Mouse (Mus musculus): Measurements from ENCODE around the gene Nfkb2.

Nfkb2 gene

DNA sequence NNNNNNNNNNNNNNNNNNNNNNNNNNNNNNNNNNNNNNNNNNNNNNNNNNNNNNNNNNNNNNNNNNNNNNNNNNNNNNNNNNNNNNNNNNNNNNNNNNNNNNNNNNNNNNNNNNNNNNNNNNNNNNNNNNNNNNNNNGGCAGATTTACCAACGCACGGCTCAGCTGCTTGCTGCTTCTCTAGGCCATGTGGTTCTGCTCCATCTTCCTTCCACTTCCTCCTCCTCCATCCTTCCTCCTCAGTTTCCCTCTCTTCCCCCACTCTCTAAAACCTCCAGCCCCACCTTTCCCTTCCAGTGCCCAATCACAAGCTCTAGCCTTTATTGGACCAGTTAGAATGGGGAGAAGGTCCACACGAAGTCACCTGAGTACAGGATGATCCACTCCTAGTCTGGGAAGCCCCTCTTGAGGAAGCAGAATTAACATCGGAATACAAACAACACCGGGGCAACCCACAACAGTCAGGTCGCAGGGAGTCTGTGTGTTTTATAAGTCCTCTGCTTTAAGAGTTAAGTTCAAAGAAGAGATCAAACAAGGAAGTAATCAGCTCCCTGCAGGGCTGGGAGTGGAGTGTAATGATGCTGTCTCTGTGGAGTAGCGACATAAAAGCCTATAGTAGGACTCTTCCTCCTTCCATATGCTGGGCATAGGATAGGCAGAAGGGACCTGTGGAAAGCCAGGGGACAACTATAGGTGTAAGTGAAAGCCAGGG, 40.7 kb downstream of the Nfkb2 start:
- in situ Hi-C loops (cut with MseI, MboI) = no loop called here

DNA sequence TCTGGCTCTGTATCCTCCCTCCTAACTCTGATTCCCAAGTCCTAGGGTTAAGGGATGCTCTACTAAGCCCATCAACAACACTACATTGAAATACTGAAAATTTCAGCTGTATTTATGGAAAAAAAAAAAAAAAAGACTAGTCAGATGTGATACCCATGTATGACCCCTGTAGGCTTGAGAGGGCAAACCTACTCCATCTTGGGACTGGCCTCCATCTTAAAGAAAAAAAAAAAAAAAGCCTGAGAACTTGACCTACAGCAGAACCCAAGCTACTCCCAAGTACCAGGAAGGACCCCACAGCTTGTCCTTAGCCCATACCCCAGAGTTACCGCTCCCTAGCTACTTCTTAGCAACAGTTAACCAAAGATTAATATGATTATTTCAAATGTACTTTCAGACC, 43.0 kb downstream of the Nfkb2 start:
- in situ Hi-C loops (cut with MseI, MboI) = no loop called here

DNA sequence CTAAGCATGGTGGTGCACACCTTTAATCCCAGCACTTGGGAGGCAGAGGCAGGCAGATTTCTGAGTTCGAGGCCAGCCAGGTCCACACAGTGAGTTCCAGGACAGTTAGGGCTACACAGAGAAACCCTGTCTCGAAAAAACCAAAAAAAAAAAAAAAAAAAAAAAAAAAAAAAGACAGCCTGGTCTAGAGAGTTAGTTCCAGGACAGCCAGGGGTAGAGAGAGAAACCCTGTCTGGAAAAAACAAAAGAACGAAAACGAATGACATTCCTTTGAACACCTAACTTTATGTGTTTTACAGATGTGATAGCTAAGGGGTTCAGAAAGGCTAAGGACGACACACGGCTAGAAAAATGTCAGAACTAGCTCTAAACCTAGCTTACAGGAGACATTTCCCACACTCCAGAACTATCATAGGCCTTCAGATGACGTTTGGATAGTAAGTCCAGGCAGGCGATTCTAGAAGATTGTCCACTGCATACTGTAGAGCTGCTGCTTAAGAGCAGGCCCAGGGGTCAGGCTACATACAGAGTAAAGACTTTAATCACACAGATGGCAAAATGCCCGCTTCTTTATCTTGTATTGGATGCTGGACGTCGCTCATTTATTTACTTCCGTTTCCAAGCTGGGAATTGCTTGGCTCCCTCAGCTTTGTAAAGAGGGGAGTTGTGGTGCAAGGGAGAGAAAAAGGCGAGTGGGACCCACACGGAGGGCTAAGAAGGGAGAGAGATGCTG, 44.0 kb downstream of the Nfkb2 start:
- in situ Hi-C loops (cut with MseI, MboI) = no loop called here

DNA sequence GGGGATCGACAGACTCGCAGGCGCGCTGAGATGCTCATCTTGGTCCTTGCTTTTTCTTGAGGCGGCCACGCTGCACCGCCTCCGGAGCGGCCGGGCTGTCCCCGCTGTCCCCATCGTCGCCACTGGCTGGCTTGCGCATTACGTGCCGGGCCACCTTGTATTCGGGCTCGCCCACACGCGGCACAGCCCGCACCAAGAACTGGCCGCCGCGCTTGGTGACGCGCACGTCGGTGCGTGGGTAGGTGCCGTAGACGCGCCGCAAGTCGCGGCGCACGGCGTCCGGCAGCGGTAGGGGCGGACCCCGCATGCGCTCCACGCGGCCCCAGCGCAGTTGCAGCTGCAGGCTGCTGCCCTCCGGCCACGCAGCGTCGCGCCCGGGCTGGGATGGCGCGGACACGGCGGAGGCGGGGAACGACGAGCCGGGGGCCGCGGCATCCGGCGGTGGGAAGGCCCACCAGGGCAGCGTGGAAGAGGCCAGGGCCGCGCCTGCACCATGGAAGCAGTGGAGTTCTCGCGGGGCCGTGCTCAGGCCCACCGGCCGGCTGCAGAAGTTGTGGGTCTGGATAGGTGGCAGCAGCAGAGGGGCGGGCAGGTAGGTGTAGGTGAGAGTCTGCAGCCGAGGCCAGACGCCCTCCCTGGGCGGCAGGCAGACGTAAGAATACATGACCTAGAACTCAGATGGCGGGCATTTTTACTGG, 44.8 kb downstream of the Nfkb2 start:
- in situ Hi-C loops (cut with MseI, MboI) = no loop called here

DNA sequence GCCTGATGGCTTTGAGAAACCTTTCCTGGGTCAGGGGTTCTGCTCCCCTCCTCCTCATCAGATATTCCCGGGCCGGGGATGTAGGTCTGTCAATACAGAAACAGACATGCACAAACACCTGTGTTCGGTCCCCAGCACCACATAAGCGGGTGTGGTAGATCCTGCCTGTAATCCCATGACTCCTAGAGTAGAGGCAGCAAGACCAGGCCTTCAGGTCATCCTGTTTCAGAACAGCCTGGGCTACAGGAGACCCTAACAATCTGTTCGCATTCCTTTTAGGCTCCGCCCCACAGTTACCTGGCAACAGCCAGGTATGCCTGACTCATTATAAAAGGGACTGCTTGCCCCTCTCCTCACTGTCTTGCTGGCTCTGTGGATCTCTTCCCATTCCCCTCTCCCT, 45.4 kb downstream of the Nfkb2 start:
- in situ Hi-C loops (cut with MseI, MboI) = no loop called here

DNA sequence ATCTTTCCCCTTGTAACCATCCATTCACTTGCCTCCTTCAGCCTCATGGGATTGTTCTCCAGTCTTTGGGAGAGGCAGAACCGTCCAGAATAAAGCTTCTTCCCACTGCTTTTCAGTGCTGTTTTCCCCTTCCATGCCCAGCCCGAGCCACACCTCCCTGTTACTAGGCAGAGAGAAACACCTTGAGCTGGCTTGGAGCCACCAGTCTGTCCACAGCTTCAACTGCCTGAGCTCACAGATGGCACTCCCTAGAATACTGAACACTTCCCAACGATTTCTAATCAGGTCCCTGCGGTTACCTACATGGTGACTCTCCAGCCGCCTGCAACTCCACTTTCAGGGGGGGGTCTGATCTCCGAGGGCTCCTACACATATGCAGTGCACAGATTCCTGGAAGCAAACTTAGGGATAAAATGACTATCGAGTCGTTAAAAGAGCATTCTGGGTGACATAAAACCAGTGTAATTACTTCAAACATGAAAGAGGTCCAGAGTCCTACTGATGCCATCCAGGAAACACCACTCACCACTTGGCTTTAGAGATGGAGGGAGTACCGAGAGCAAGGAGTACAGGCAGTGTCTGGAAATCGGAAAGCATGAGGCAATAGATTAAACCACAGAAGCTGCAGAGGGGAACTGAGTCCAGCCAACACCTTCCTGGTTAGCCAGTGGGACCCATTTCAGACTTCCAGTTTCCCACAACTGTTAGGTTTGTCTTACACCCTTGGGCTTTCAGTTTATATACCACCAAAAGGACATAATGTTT, 46.2 kb downstream of the Nfkb2 start, which contains the start of gene 2310034G01Rik:
2310034G01Rik (minus strand) TSS at position 135 of the 765 bp plus-strand sequence.
- in situ Hi-C loops (cut with MseI, MboI) = no loop called here

DNA sequence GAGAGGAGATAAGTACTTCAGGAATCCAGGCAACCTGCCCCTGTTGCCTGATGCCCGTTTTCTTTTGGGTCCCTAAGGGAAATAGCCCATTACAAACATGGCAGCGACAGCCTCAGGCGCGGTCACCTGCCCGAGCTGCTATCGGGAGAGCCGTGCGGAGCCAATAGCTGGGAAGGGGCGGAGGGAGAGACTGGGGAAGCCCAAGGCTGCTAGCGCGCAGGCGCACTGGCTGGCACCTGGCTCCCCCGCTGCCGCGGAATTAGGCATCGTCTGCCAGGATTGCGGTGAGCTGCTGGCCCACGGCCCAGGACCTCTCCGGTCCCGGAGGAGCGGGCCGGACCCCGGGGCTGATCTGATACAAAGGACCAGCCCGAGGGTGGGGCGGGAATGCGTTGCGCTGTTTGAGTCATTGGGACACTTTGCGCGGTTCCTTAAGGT, 52.6 kb downstream of the Nfkb2 start:
- in situ Hi-C loops (cut with MseI, MboI) = no loop called here

DNA sequence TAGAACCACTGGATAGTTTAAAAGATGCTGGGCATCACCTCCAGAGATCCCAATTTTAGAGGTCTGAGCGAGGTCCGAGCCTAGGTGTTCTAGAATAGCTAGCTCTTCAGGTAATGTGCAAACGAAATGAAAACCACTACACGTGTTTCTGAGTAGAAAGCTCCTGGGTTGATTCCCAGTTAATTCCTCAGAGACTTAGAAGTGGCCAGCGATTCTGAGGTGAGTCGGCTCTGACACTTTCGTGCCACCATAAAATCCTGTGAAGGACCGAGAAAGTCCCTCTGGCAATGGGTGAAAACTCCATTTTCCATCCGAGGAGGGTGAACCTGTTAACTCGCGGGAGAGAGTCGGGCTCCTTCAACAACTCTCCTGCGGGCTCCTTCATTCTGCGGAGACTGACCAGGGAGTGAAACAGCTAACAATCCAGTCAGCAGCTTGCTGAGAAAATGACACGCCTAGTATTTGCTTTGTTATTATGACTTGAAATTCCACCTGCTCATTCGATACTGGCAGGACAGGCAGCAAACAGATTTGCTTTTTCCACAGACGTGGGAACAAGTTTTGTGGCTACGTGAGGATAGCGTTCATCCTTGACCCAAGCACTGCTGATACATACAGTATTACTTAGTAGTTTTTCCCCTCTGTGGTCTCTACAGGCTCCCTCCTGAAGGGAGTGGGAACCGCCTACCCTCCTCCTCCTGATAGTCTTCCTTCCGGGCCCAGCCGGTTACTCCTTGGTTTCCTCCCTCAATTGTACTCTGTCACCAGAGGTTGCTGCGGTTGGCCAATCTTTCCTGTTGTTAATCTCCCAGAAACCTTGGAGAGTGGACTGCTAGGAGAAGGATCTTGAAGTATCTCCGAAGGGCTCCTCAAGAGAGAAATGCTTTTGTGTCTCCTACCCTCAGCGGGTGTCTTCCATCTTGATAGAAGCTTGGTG, 53.5 kb downstream of the Nfkb2 start:
- in situ Hi-C loops (cut with MseI, MboI) = no loop called here

DNA sequence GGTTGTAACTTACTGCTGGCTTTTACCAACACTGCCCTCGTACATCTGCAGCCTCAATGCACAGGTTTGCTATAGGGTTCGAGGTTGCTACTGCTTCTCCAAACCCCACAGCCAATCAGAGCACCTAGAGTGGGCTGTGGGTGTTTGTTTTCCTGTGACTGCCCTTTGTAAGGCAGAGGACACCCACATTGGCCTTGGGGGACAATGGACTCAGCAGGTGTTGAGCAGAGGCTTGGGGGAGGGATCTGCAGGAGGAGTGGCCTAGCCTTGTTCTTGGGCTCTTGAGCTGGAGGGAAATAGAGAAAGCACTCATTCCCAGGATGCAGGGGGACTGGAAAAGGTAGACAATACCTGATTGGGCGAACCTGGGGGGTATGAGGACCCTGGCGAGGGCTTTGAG, 54.3 kb downstream of the Nfkb2 start:
- in situ Hi-C loops (cut with MseI, MboI) = no loop called here

All from mouse trophoblast stem cell (cell line).